Mouse (Mus musculus): Measurements from ENCODE around the gene Gch1.
A peak's percentile ranks its signal among the peaks of the same experiment; 100 is the strongest.

The Gch1 gene

GRCm38 (mm10) chr14:47188848-47189634, at the start of gene Gch1:
Gene Gch1, minus strand, starts transcription at chr14:47189413.
- DNase-seq (ENCODE audit: low spot score in 2 of 2), result peak; percentile 78 to 87

- no peak for DNase-seq (ENCODE audit: low spot score in 2 of 2)
Observed at GRCm38 (mm10) chr14:47237286-47237685, 48.1 kb upstream of the Gch1 start.

- DNase-seq (ENCODE audit: low spot score in 2 of 2), result no peak
Observed at GRCm38 (mm10) chr14:47236491-47236890, 47.3 kb upstream of the Gch1 start.

GRCm38 (mm10) chr14:47234526-47235250, 45.5 kb upstream of the Gch1 start:
- no peak for DNase-seq (ENCODE audit: low spot score in 2 of 2)

GRCm38 (mm10) chr14:47234032-47234431, 44.8 kb upstream of the Gch1 start:
- no peak for DNase-seq (ENCODE audit: low spot score in 2 of 2)

- no peak for DNase-seq (ENCODE audit: low spot score in 2 of 2)
Observed at GRCm38 (mm10) chr14:47233602-47234001, 44.4 kb upstream of the Gch1 start.

GRCm38 (mm10) chr14:47229796-47230376, 40.7 kb upstream of the Gch1 start:
- DNase-seq (ENCODE audit: low spot score in 2 of 2), result no peak

GRCm38 (mm10) chr14:47225931-47226330, 36.7 kb upstream of the Gch1 start:
- no peak for DNase-seq (ENCODE audit: low spot score in 2 of 2)

GRCm38 (mm10) chr14:47224476-47225325, 35.5 kb upstream of the Gch1 start:
- peak; percentile 41 to 44 for DNase-seq (ENCODE audit: low spot score in 2 of 2)

GRCm38 (mm10) chr14:47222631-47223450, 33.6 kb upstream of the Gch1 start:
- peak; percentile 81 to 86 for DNase-seq (ENCODE audit: low spot score in 2 of 2)

GRCm38 (mm10) chr14:47221567-47221966, 32.4 kb upstream of the Gch1 start:
- DNase-seq (ENCODE audit: low spot score in 2 of 2), result no peak

- peak; percentile 24 to 26 for DNase-seq (ENCODE audit: low spot score in 2 of 2)
Observed at GRCm38 (mm10) chr14:47220231-47221025, 31.2 kb upstream of the Gch1 start.

GRCm38 (mm10) chr14:47218766-47219606, 29.8 kb upstream of the Gch1 start:
- DNase-seq (ENCODE audit: low spot score in 2 of 2), result no peak

- DNase-seq (ENCODE audit: low spot score in 2 of 2), result no peak
Observed at GRCm38 (mm10) chr14:47216541-47216940, 27.3 kb upstream of the Gch1 start.

- no peak for DNase-seq (ENCODE audit: low spot score in 2 of 2)
Observed at GRCm38 (mm10) chr14:47214367-47214766, 25.2 kb upstream of the Gch1 start.

- no peak for DNase-seq (ENCODE audit: low spot score in 2 of 2)
Observed at GRCm38 (mm10) chr14:47213305-47213704, 24.1 kb upstream of the Gch1 start.

GRCm38 (mm10) chr14:47209669-47210164, 20.5 kb upstream of the Gch1 start:
- no peak for DNase-seq (ENCODE audit: low spot score in 2 of 2)

GRCm38 (mm10) chr14:47208564-47209493, 19.6 kb upstream of the Gch1 start:
- DNase-seq (ENCODE audit: low spot score in 2 of 2), result no peak

All from thymus, postnatal 10 days (tissue).